Mouse (Mus musculus) neutrophil, adult 65 days (primary cell): ENCODE results near the gene Elovl1. TPM values are rescaled to one million over a fixed set of nuclear protein-coding genes. Genes with fewer than 3 reads are reported as not detected.

ENCODE experiments used
- total RNA-seq: library from RNA; stranded (reverse); gene quantifications from 2 replicates; pipeline ENCODE4 v1.2.4, GENCODE M21; 2023

The Elovl1 gene
- total RNA-seq = 92.8 and 98.4 TPM in 2 replicates

DNA sequence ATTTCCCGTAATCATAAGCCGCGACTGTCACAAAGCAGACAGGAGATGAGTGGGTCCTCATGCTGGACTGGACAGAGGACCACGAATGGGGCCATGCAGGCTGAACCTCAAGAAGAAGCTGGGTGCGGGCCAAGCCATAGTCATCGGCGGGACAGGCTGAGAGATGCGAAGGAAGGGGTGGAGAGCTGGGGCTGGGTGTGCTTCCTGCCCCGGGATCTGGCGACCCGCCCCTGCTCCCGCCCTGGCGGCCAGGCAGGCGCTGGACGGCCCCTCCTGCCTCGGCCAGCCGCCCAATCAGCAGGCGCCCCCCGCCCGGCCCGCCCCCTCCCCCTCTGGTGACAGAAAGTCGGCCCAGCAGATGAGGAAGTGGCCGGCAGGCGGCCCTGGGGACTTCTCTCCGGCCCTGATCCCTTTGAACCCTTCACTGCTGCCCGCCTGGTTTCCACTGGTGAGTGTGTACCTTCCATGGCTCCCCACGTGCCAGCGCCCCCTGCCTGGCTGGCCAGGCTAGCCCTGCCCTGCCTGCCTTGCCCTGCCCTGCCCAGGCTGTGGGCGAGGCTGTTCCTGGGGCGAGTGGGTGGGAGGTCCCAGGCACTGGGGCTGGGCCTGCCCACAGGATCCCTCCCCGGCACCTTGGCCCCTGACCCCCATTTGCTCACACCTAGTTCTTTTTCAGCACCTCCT lies at the start of gene Elovl1:
Elovl1 (plus strand) TSS at position 326 of the 684 bp plus-strand sequence.

DNA sequence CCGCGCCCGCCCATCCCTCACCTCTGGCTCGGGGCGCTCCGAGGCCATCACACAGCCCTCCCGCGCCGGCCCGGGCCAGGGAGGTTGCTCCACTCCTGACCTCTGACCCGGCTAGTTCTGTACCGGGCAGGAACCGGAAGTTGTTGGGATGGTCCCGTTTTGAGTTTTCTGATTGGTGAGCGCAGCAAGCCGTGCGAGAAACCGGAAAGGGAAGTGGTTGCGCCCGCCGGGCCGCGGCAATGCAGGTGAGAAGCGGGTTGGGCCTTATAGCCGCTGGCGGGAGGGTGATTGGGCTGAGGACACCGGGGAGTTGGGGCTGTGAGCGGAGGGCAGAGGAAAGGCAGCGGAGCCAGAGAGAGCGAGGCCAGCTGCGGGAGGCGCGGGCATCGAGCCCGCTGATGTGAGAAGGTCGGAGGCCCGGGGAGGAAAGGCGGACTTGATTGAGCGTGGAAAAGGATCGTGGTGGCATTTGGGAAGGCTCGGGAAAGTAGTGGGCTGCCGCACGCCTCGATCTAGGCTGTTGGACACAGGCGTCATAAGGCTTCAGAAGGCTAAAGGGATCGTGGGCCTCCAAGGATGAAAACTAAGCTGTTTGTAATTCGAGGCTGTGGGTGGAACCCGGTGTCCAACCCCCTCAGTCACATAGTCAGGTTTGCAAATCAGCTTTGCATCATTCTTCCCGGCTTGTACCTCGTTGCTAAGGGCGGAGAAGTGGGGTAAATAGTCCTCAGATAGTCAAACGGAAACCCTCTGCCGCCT lies 18.6 kb upstream of the Elovl1 start, which contains the start of the genes Szt2 and Med8:
Szt2 (minus strand) TSS at position 132 of the 759 bp plus-strand sequence.
Med8 (plus strand) TSS at position 196 of the 759 bp plus-strand sequence.

DNA sequence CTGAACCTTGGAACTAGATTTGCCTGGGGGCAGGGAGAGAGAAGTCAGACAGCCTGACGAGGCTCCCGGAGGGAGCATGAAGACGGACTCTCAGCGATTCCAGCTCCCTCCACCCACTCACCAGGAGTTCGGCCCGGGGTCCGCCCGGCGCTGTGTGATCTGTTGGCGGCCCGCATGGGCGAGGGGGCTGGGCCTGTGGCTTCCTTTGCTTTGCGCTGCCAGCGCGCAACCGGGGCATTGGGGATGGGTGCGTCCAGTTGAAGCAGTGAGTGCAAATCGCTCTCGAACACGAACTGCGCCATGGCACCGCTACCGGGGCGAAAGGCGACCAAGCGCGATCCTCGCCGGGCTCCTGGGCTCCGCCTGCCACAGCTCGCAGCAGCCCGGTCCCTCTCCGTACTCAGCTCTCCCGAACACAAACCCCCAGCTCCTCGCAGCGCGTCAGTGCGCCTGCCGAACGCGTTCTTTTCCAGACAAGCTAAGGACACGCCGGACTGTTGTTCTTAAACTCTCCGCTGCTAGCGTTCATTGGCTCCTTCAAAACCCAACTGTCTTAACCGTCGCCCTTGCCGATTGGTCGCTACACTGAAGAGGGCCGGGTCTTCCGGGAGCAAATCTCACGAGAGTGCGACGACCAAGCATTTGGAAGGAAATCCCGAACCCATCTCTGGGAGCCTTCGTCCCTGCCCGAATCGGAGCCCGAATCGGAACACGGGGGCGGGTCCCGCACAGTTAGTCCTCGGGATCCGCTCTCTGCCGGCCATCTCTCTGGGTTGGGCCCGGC lies 9.1 kb downstream of the Elovl1 start, which contains the start of gene Cdc20:
Cdc20 (minus strand) TSS at position 533 of the 784 bp plus-strand sequence.

GRCm38 (mm10) chr4:118457345-118457975 lies 29.6 kb downstream of the Elovl1 start, which contains the start of gene Mpl:
Mpl (minus strand) TSS chr4:118457513.

Other genes starting within 250 kb of the Elovl1 start
- 52.8 and 61.5 TPM in 2 replicates for gene Kdm4a, start 248.1 kb upstream of the Elovl1 start, total RNA-seq
- gene Ptprf, start 136.7 kb upstream of the Elovl1 start, total RNA-seq = not detected in 2 replicates
- gene Szt2, start 18.8 kb upstream of the Elovl1 start, total RNA-seq = 47.4 and 66.0 TPM in 2 replicates
- gene Med8, start 18.8 kb upstream of the Elovl1 start, total RNA-seq = 59.6 and 78.4 TPM in 2 replicates
- 50.4 and 51.5 TPM in 2 replicates for gene Cdc20, start 9.3 kb downstream of the Elovl1 start, total RNA-seq
- 0.29 and 1.4 TPM in 2 replicates for gene Mpl, start 29.4 kb downstream of the Elovl1 start, total RNA-seq
- 2.7 and 3.6 TPM in 2 replicates for gene Tie1, start 62.0 kb downstream of the Elovl1 start, total RNA-seq
- not detected in 2 replicates for gene 2610528J11Rik, start 98.9 kb downstream of the Elovl1 start, total RNA-seq
- gene Tmem125, start 116.0 kb downstream of the Elovl1 start, total RNA-seq = not detected in 2 replicates
- 2.0 and 2.6 TPM in 2 replicates for gene Cfap57, start 192.7 kb downstream of the Elovl1 start, total RNA-seq
- gene Ebna1bp2, start 192.7 kb downstream of the Elovl1 start, total RNA-seq = 38.9 and 53.0 TPM in 2 replicates
- not detected in 2 replicates for gene Olfr62, start 230.9 kb downstream of the Elovl1 start, total RNA-seq